Mouse (Mus musculus) adipose tissue, adult 10 weeks (tissue): ENCODE results near the gene Zfp11. TPM values are rescaled to one million over a fixed set of nuclear protein-coding genes. Genes with fewer than 3 reads are reported as not detected.

Source experiments
- polyA plus RNA-seq: library from polyadenylated mRNA; stranded (reverse); fragments of 350-450 nt; fragmentation: Illumina TruSeq; extraction: RNeasy Lipid Tissue Mini Kit (QIAGEN cat#74804); gene quantifications from one replicate; pipeline ENCODE4 v1.2.3, GENCODE M21; 2014; ENCODE audit warnings: low read depth, low replicate concordance

The Zfp11 gene
- polyA plus RNA-seq: 2.3 TPM

DNA sequence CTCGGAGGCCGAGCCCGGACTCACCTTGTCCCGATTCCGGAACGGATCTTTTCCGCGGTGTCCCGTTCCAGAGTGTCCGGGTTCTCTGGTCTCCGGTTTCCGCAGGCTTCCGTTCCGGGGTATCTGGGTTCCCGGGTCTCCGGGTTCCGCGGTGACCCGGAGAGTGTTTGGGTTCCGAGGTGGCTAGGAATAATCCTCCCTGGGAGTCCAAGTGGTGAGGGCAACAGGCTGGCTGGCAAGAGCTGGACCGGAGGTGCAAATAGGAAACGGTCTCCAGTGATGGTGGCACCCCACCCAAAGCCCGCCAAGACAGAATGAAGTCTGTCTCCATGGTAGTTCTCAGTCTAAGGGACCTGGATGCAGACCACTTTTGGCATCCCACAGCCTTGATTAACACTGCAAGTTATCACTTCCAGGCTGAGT, at the start of gene Zfp11:
Gene Zfp11 (minus strand): TSS at position 64 of the 423 bp plus-strand sequence.

DNA sequence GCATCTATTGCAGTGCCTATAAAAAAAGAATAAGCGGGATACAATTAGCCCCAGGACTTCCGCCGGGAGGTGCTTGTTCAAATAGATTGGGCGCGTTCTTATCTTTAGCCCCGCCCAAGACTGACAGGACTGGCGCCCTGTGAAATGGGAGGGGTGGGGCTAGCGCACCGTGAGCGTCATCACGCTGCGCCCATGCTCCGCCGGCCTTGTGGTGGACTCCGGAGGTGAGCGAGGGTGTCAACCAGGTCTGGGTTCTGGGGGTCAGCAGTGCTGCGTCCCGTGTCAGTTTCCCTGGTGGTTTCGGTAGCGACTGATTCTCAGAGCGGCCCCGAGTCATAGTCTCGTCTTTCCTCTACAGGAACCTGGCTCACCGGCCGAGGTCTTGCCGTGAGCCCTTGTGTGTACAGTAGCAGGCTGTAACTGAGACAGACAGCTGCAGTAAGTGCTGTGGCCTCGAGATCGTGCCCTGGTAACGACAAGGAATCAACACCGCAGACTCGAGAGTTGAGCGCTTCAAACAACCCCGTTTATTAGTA, 45.5 kb upstream of the Zfp11 start, which contains the start of gene Mrps17:
Gene Mrps17 (plus strand): TSS at position 172 of the 536 bp plus-strand sequence.

DNA sequence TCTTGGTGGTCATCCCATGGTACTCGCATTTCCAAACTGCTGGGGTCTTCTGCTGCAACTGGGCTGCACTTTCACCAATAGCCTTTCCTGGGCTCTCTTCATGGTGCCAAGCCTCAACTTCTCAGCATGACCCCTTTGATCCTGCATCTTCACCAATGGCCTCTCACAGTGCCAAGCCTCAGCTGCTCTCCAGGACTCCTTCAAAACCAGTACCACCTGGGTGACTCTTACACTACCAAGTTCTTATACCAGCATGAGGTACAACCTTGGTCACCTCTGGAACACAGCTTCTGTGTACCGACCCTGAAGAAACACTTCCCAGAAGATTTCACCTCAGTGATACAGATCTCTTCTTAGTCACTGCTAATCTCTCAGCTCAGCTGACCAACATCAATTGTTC, 38.5 kb upstream of the Zfp11 start, which contains the start of gene Sept14:
Gene Sept14 (minus strand): TSS at position 101 of the 400 bp plus-strand sequence.

Other genes with a start within 250 kb of the Zfp11 start
- 50.2 TPM for gene Sfswap, start 168.9 kb downstream of the Zfp11 start, polyA plus RNA-seq
- 1.7 TPM for gene Mmp17, start 85.9 kb downstream of the Zfp11 start, polyA plus RNA-seq
- gene Sept14, start 38.4 kb upstream of the Zfp11 start, polyA plus RNA-seq: not detected
- gene Mrps17, start 45.4 kb upstream of the Zfp11 start, polyA plus RNA-seq: 69.8 TPM
- gene Nipsnap2, start 55.0 kb upstream of the Zfp11 start, polyA plus RNA-seq: 60.8 TPM
- gene Psph, start 117.3 kb upstream of the Zfp11 start, polyA plus RNA-seq: 37.1 TPM
- gene Sumf2, start 176.9 kb upstream of the Zfp11 start, polyA plus RNA-seq: 34.2 TPM
- gene Chchd2, start 217.4 kb upstream of the Zfp11 start, polyA plus RNA-seq: 523 TPM
- gene Zbed5, start 225.6 kb upstream of the Zfp11 start, polyA plus RNA-seq: 6.5 TPM
- 14.6 TPM for gene Phkg1, start 228.4 kb upstream of the Zfp11 start, polyA plus RNA-seq
- gene Nupr1l, start 238.4 kb upstream of the Zfp11 start, polyA plus RNA-seq: 23.8 TPM